In the genomic region with DNA sequence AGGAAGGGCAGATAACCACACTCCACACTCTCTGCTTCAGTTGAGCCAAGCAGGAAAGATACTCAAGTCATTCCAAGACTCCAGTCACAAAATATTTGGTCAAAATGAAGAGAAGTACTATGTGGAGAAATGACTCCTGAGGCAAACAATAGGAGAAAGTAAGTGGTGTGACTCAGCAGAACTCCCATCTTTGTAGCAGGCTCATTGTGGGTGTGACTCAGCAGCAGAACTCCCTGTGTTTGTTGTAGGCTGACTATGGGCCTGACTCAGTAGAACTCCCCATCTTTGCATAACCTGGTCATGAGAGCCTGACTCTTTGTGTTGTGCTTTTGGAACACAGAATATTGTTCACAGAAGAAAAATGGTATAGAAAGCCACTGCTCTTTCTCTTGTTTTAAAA, we compare ENCODE assay signal across 13 mouse cellular contexts.
"Had no signal": no experiment of that assay in that cellular context is flagged by ENCODE, and none has a peak within 500 bp of the region (broad histone marks: within the 10 kb centered on the region; RNA-seq: fewer than 3 reads in every experiment).

No protein-coding gene starts in this region.

- H3K4me1 ChIP-seq: liver, embryonic 15.5 days had no signal

- H3K9me3 ChIP-seq: liver, embryonic 15.5 days; midbrain, embryonic 10.5 days; midbrain, embryonic 15.5 days had no signal

- ATAC-seq: lung, postnatal 0 days had no signal

- H3K36me3 ChIP-seq: liver, embryonic 15.5 days; midbrain, embryonic 10.5 days had no signal

- H3K9ac ChIP-seq: liver, embryonic 15.5 days; midbrain, embryonic 15.5 days had no signal

- H3K27me3 ChIP-seq: liver, embryonic 15.5 days; midbrain, embryonic 15.5 days had no signal

- H3K4me2 ChIP-seq: liver, embryonic 11.5 days; liver, embryonic 15.5 days; midbrain, embryonic 15.5 days had no signal

- H3K27ac ChIP-seq: kidney, postnatal 0 days; liver, embryonic 15.5 days; midbrain, embryonic 10.5 days had no signal

- H3K4me3 ChIP-seq: liver, embryonic 15.5 days; midbrain, embryonic 10.5 days; midbrain, embryonic 15.5 days had no signal

- DNase-seq: kidney, postnatal 36 days; left cerebral cortex, postnatal 4 days; lung, adult 2 months; lung, postnatal 36 days; right cerebral cortex, adult 18-20 months; right cerebral cortex, postnatal 25 days; thymus, postnatal 36 days had no signal
